Mouse (Mus musculus): ENCODE data around the gene Gm49322. TPM values are rescaled to one million over a fixed set of nuclear protein-coding genes. Genes with fewer than 3 reads are reported as not detected.
A peak's percentile ranks its signal among the peaks of the same experiment; 100 is the strongest.

The Gm49322 gene
- polyA plus RNA-seq, 1 experiment from 2014 or later: 4.0 TPM

GRCm38 (mm10) chr10:80619465-80620244 is 13.8 kb downstream of the Gm49322 start:
- Histone ChIP-seq H3K4me3 (ENCODE audit: low read length) (no peak overlapping the region), H3K36me3 (ENCODE audit: control insufficient read depth, insufficient read depth, low read length) (peaks cover 7% of the 10 kb centered on the region), H3K4me1 (ENCODE audit: control insufficient read depth, insufficient read depth, low read length) (peaks cover 20% of the 10 kb centered on the region), H3K4me2 (ENCODE audit: low read depth, low read length) (no peak overlapping the region), H3K9ac (ENCODE audit: low read depth, low read length) (no peak overlapping the region), H3K9me3 (ENCODE audit: control insufficient read depth, low read length) (no peaks in the 10 kb centered on the region), H3K27ac (ENCODE audit: low read length) (no peak overlapping the region), H3K27me3 (replicated peaks; ENCODE audit: control insufficient read depth, insufficient read depth, low read length) (no peaks in the 10 kb centered on the region)
- no peak for ATAC-seq
- WGBS: 42% methylated on average over 8 of the region's 8 CpGs

GRCm38 (mm10) chr10:80620365-80620764 is 14.5 kb downstream of the Gm49322 start:
- Histone ChIP-seq H3K4me1 (ENCODE audit: control insufficient read depth, insufficient read depth, low read length) (peaks cover 26% of the 10 kb centered on the region), H3K9me3 (ENCODE audit: control insufficient read depth, low read length) (no peaks in the 10 kb centered on the region), H3K36me3 (ENCODE audit: control insufficient read depth, insufficient read depth, low read length) (peaks cover 4% of the 10 kb centered on the region), H3K4me2 (ENCODE audit: low read depth, low read length) (no peak overlapping the region), H3K27me3 (replicated peaks; ENCODE audit: control insufficient read depth, insufficient read depth, low read length) (no peaks in the 10 kb centered on the region), H3K27ac (ENCODE audit: low read length) (no peak overlapping the region), H3K4me3 (ENCODE audit: low read length) (no peak overlapping the region), H3K9ac (ENCODE audit: low read depth, low read length) (no peak overlapping the region)
- WGBS: 88% methylated on average over 9 of the region's 9 CpGs
- no peak for ATAC-seq

DNA sequence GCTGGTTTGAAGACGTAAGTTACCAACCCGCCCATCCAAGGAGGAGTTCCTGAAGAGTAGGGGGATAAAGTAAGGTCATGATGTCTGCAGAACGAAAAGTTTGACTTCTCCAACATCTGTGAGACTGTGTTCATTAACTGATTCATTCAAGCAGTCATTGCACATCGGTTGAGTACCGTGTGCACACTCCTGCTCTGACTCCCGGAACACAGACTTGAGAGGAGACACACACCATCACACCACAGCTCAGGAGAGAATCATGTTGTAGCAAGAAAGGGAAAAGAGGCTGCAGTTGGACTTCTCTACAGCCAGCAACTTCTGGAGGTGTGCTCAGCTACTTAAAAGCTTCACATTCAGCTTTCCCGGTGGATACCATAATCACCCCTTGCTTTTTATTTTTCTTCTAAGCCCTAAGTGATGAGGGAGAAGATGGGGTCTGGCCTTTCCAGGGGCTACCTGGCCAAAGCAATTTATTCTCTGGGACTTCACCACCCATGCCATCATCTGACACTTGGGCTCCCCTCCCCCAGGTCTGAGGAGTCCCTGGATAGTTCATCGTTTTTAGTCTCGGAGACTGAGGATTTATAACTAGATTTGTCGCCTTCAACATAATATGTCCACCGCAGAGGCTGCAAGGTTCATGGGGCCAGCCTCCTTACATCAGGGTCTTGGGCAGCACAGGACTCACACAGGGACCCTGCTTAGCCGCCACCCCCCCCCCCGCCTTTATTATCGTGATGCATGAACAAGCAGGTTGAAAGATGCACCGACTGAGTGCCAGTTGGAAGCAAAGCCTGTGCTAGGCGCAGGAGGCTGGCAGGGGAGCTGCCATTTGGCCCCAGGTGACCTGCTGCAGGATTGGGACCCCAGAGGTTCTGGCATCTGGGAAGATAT is 15.2 kb downstream of the Gm49322 start:
- H3K9ac ChIP-seq (ENCODE audit: low read depth, low read length): peak overlapping the region; percentile 70
- WGBS: 55% methylated on average over 16 of the region's 16 CpGs
- ATAC-seq: no peak
- H3K27ac ChIP-seq (ENCODE audit: low read length): peak overlapping the region; percentile 97
- peak overlapping the region; percentile 61 for H3K4me3 ChIP-seq (ENCODE audit: low read length)
- H3K27me3 ChIP-seq (replicated peaks; ENCODE audit: control insufficient read depth, insufficient read depth, low read length): no peaks in the 10 kb centered on the region
- no peaks in the 10 kb centered on the region for H3K9me3 ChIP-seq (ENCODE audit: control insufficient read depth, low read length)
- peaks cover 32% of the 10 kb centered on the region for H3K4me1 ChIP-seq (ENCODE audit: control insufficient read depth, insufficient read depth, low read length)
- no peaks in the 10 kb centered on the region for H3K36me3 ChIP-seq (ENCODE audit: control insufficient read depth, insufficient read depth, low read length)
- peak overlapping the region; percentile 71 for H3K4me2 ChIP-seq (ENCODE audit: low read depth, low read length)

DNA sequence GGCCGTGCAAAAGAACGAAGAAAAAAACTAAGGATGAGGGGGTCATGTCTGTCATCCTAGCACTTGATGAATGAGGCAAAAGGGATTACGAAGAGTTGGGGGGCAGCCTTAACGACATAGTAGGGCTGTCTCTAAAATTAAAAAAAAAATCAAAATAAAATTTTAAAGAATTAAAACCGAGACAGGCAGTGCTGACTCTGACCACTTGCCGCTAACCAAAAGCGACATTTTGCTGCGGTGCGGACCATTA is 15.8 kb downstream of the Gm49322 start:
- WGBS: 1% methylated on average over 9 of the region's 9 CpGs
- H3K27me3 ChIP-seq (replicated peaks; ENCODE audit: control insufficient read depth, insufficient read depth, low read length): no peaks in the 10 kb centered on the region
- H3K27ac ChIP-seq (ENCODE audit: low read length): peak overlapping the region; percentile 97
- H3K36me3 ChIP-seq (ENCODE audit: control insufficient read depth, insufficient read depth, low read length): no peaks in the 10 kb centered on the region
- H3K4me2 ChIP-seq (ENCODE audit: low read depth, low read length): peak overlapping the region; percentile 71
- H3K9ac ChIP-seq (ENCODE audit: low read depth, low read length): peak overlapping the region; percentile 70
- peaks cover 36% of the 10 kb centered on the region for H3K4me1 ChIP-seq (ENCODE audit: control insufficient read depth, insufficient read depth, low read length)
- no peaks in the 10 kb centered on the region for H3K9me3 ChIP-seq (ENCODE audit: control insufficient read depth, low read length)
- peak overlapping the region; percentile 61 for H3K4me3 ChIP-seq (ENCODE audit: low read length)
- no peak for ATAC-seq

GRCm38 (mm10) chr10:80621940-80622660 is 16.3 kb downstream of the Gm49322 start:
- H3K4me3 ChIP-seq (ENCODE audit: low read length): peak overlapping the region; percentile 86
- ATAC-seq: peak; percentile 95
- H3K4me2 ChIP-seq (ENCODE audit: low read depth, low read length): peak overlapping the region; percentile 71
- no peaks in the 10 kb centered on the region for H3K27me3 ChIP-seq (replicated peaks; ENCODE audit: control insufficient read depth, insufficient read depth, low read length)
- no peaks in the 10 kb centered on the region for H3K36me3 ChIP-seq (ENCODE audit: control insufficient read depth, insufficient read depth, low read length)
- under 1% methylated on average over 64 of the region's 64 CpGs for WGBS
- peak overlapping the region; percentile 92 for H3K9ac ChIP-seq (ENCODE audit: low read depth, low read length)
- peak overlapping the region; percentile 97 for H3K27ac ChIP-seq (ENCODE audit: low read length)
- no peaks in the 10 kb centered on the region for H3K9me3 ChIP-seq (ENCODE audit: control insufficient read depth, low read length)
- peaks cover 38% of the 10 kb centered on the region for H3K4me1 ChIP-seq (ENCODE audit: control insufficient read depth, insufficient read depth, low read length)

GRCm38 (mm10) chr10:80622661-80623456 is 17.0 kb downstream of the Gm49322 start, which contains the start of gene Csnk1g2:
TSS of gene Csnk1g2 (plus strand) at chr10:80622838.
- peaks cover 45% of the 10 kb centered on the region for H3K4me1 ChIP-seq (ENCODE audit: control insufficient read depth, insufficient read depth, low read length)
- no peaks in the 10 kb centered on the region for H3K27me3 ChIP-seq (replicated peaks; ENCODE audit: control insufficient read depth, insufficient read depth, low read length)
- under 1% methylated on average over 79 of the region's 85 CpGs for WGBS
- H3K27ac ChIP-seq (ENCODE audit: low read length): peak within 1 kb of the TSS; percentile 97
- H3K4me2 ChIP-seq (ENCODE audit: low read depth, low read length): peak within 1 kb of the TSS; percentile 87
- no peaks in the 10 kb centered on the region for H3K9me3 ChIP-seq (ENCODE audit: control insufficient read depth, low read length)
- no peaks in the 10 kb centered on the region for H3K36me3 ChIP-seq (ENCODE audit: control insufficient read depth, insufficient read depth, low read length)
- peak within 1 kb of the TSS; percentile 86 for H3K4me3 ChIP-seq (ENCODE audit: low read length)
- peak; percentile 22 for ATAC-seq
- peak within 1 kb of the TSS; percentile 92 for H3K9ac ChIP-seq (ENCODE audit: low read depth, low read length)

GRCm38 (mm10) chr10:80623457-80624191 is 17.8 kb downstream of the Gm49322 start:
- Histone ChIP-seq H3K27me3 (replicated peaks; ENCODE audit: control insufficient read depth, insufficient read depth, low read length) (no peaks in the 10 kb centered on the region), H3K4me2 (ENCODE audit: low read depth, low read length) (peak overlapping the region; percentile 87), H3K9ac (ENCODE audit: low read depth, low read length) (peak overlapping the region; percentile 92), H3K4me3 (ENCODE audit: low read length) (peak overlapping the region; percentile 86), H3K27ac (ENCODE audit: low read length) (peak overlapping the region; percentile 90), H3K9me3 (ENCODE audit: control insufficient read depth, low read length) (no peaks in the 10 kb centered on the region), H3K36me3 (ENCODE audit: control insufficient read depth, insufficient read depth, low read length) (no peaks in the 10 kb centered on the region), H3K4me1 (ENCODE audit: control insufficient read depth, insufficient read depth, low read length) (peaks cover 49% of the 10 kb centered on the region)
- ATAC-seq: no peak
- 13% methylated on average over 15 of the region's 15 CpGs for WGBS

GRCm38 (mm10) chr10:80625764-80626163 is 19.9 kb downstream of the Gm49322 start:
- peak overlapping the region; percentile 5 for H3K9ac ChIP-seq (ENCODE audit: low read depth, low read length)
- no peaks in the 10 kb centered on the region for H3K27me3 ChIP-seq (replicated peaks; ENCODE audit: control insufficient read depth, insufficient read depth, low read length)
- no peaks in the 10 kb centered on the region for H3K9me3 ChIP-seq (ENCODE audit: control insufficient read depth, low read length)
- 82% methylated on average over 4 of the region's 4 CpGs for WGBS
- no peak for ATAC-seq
- no peak overlapping the region; the same call in 1 of the 2 replicates for H3K4me3 ChIP-seq (ENCODE audit: low read length)
- peak overlapping the region; percentile 79 for H3K27ac ChIP-seq (ENCODE audit: low read length)
- H3K4me2 ChIP-seq (ENCODE audit: low read depth, low read length): 0 out of 2 replicates have a peak overlapping the region, but pooled peaks have one; percentile 3
- peaks cover 55% of the 10 kb centered on the region for H3K4me1 ChIP-seq (ENCODE audit: control insufficient read depth, insufficient read depth, low read length)
- no peaks in the 10 kb centered on the region for H3K36me3 ChIP-seq (ENCODE audit: control insufficient read depth, insufficient read depth, low read length)

All from intestine, embryonic 16.5 days (tissue).